Mouse (Mus musculus) C2C12 (cell line): ENCODE measurements around the gene Sltm.

Experiments used
- CTCF ChIP-seq: IDR thresholded peaks from one replicate; pipeline ENCODE4 v1.5.1; 2011; ENCODE audit not compliant: control insufficient read depth, insufficient read depth, insufficient read length
- MAX ChIP-seq: IDR thresholded peaks from one replicate; pipeline ENCODE4 v1.6.1; 2011; ENCODE audit warnings: mild to moderate bottlenecking, control low read depth
- MYOD1 ChIP-seq: IDR thresholded peaks from one replicate; pipeline ENCODE4 v1.6.1; 2011; ENCODE audit warnings: low read depth; ENCODE audit not compliant: control insufficient read depth, insufficient read length
- MYOG ChIP-seq: IDR thresholded peaks from one replicate; pipeline ENCODE4 v1.6.1; 2011; ENCODE audit not compliant: control insufficient read depth, insufficient read length; ENCODE audit errors: extremely low read depth
- USF1 ChIP-seq: IDR thresholded peaks from one replicate; pipeline ENCODE4 v1.6.1; 2011; ENCODE audit warnings: low read depth, mild to moderate bottlenecking, control low read depth, moderate library complexity

DNA sequence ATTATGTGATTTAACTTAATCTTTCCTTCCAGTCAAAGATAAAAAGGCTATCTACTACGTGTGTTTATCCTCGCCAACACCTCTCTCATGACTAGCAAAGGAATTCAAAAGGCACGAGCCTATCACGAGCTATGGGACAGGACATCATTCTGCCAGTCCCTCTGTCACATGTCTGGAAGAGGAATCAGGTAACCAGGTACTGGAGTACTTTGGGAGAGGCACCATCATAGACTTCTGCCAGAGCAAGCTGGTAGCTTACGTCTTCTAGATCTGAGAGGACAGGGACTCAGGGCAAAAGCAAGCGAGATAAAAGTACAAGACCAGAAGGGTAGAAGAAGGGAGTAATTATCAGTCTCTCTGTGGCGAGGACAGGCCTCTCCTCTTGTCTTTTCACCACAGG, 30.9 kb upstream of the Sltm start:
- TF ChIP-seq CTCF (no peak), MYOD1 (no peak), MYOG (no peak), MAX (no peak), USF1 (no peak)
